Mouse (Mus musculus): ENCODE measurements around the gene Lao1.

DNA sequence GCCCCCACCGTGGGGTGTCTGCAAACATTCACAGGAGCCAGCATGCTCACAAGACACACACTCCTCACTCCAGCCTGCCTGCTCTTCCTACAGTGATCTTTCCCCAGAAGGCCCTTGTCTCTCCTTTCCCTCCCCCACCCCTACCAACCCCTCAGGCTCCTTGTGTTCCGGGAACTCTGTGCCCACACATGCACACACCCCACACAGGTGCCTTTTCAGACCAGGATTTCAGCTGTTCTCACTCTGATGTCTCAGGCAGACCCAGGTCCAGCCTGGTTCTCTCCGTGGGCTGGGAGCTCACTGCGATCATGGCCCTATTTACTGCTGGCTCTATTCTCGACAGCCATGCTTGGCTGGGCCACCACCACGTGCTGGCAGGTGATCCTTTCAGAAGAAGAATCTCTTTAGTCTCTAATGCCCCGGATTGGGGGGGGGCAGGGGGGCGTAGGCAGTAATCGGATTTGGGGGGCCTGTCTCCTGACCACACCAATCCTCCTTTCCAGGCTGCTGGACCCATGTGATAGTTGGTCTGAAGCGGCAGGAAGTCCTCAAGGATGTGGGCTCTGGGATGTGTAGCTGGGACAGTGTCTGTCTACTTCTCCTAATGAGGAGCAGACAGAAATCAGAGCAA lies 49.8 kb downstream of the Lao1 start:
- no peak for TF ChIP-seq POLR2A (IDR thresholded peaks at IDR 0.05; ENCODE audit: borderline replicate concordance, extremely low read depth, insufficient read depth, insufficient read length, poor library complexity, severe bottlenecking)
- no peak for TF ChIP-seq CTCF (IDR thresholded peaks at IDR 0.05; ENCODE audit: borderline replicate concordance, extremely low read depth, insufficient read depth, insufficient read length)
